Mouse (Mus musculus): ENCODE data around the gene Fam170b. TPM values are rescaled to one million over a fixed set of nuclear protein-coding genes. Genes with fewer than 3 reads are reported as not detected.
A peak's percentile ranks its signal among the peaks of the same experiment; 100 is the strongest.

Gene Fam170b
- polyA plus RNA-seq (2012; rRNA removed) = not detected in 2 replicates

GRCm38 (mm10) chr14:32833847-32834246 lies at the start of gene Fam170b:
Fam170b (plus strand) TSS chr14:32833962.
- DNase-seq (ENCODE audit: extremely low spot score in 1 of 2, low spot score in 1 of 2) = no peak

- no peak for DNase-seq (ENCODE audit: extremely low spot score in 1 of 2, low spot score in 1 of 2)
These were observed 49.5 kb upstream of the Fam170b start for GRCm38 (mm10) chr14:32784130-32784747.

GRCm38 (mm10) chr14:32784748-32785134 lies 49.0 kb upstream of the Fam170b start:
- DNase-seq (ENCODE audit: extremely low spot score in 1 of 2, low spot score in 1 of 2) = no peak

GRCm38 (mm10) chr14:32785556-32786130 lies 48.1 kb upstream of the Fam170b start, which contains the start of gene Tmem273:
Tmem273 (plus strand) TSS chr14:32785963.
- DNase-seq (ENCODE audit: extremely low spot score in 1 of 2, low spot score in 1 of 2) = no peak

- DNase-seq (ENCODE audit: extremely low spot score in 1 of 2, low spot score in 1 of 2) = no peak
These were observed 46.1 kb upstream of the Fam170b start for GRCm38 (mm10) chr14:32787691-32788090.

GRCm38 (mm10) chr14:32796375-32796774 lies 37.4 kb upstream of the Fam170b start:
- DNase-seq (ENCODE audit: extremely low spot score in 1 of 2, low spot score in 1 of 2) = no peak

GRCm38 (mm10) chr14:32797803-32798202 lies 36.0 kb upstream of the Fam170b start:
- no peak for DNase-seq (ENCODE audit: extremely low spot score in 1 of 2, low spot score in 1 of 2)

- DNase-seq (ENCODE audit: extremely low spot score in 1 of 2, low spot score in 1 of 2) = no peak
These were observed 35.4 kb upstream of the Fam170b start for GRCm38 (mm10) chr14:32798355-32798754.

- DNase-seq (ENCODE audit: extremely low spot score in 1 of 2, low spot score in 1 of 2) = no peak
These were observed 33.7 kb upstream of the Fam170b start for GRCm38 (mm10) chr14:32800048-32800447.

- peak in 1 of 2 experiments; percentile 4 for DNase-seq (ENCODE audit: extremely low spot score in 1 of 2, low spot score in 1 of 2)
These were observed 32.6 kb upstream of the Fam170b start for GRCm38 (mm10) chr14:32801016-32801661.

GRCm38 (mm10) chr14:32801662-32802024 lies 32.1 kb upstream of the Fam170b start:
- no peak for DNase-seq (ENCODE audit: extremely low spot score in 1 of 2, low spot score in 1 of 2)

GRCm38 (mm10) chr14:32810111-32810510 lies 23.7 kb upstream of the Fam170b start:
- no peak for DNase-seq (ENCODE audit: extremely low spot score in 1 of 2, low spot score in 1 of 2)

- DNase-seq (ENCODE audit: extremely low spot score in 1 of 2, low spot score in 1 of 2) = no peak
These were observed 21.3 kb upstream of the Fam170b start for GRCm38 (mm10) chr14:32812429-32812828.

GRCm38 (mm10) chr14:32814961-32815360 lies 18.8 kb upstream of the Fam170b start:
- DNase-seq (ENCODE audit: extremely low spot score in 1 of 2, low spot score in 1 of 2) = no peak

GRCm38 (mm10) chr14:32816533-32816932 lies 17.2 kb upstream of the Fam170b start:
- DNase-seq (ENCODE audit: extremely low spot score in 1 of 2, low spot score in 1 of 2) = no peak

- DNase-seq (ENCODE audit: extremely low spot score in 1 of 2, low spot score in 1 of 2) = no peak
These were observed 16.5 kb upstream of the Fam170b start for GRCm38 (mm10) chr14:32817258-32817657.

- DNase-seq (ENCODE audit: extremely low spot score in 1 of 2, low spot score in 1 of 2) = no peak
These were observed 14.5 kb upstream of the Fam170b start for GRCm38 (mm10) chr14:32819297-32819696.

GRCm38 (mm10) chr14:32822812-32823211 lies 10.9 kb upstream of the Fam170b start:
- no peak for DNase-seq (ENCODE audit: extremely low spot score in 1 of 2, low spot score in 1 of 2)

GRCm38 (mm10) chr14:32823861-32824260 lies 9.9 kb upstream of the Fam170b start:
- no peak for DNase-seq (ENCODE audit: extremely low spot score in 1 of 2, low spot score in 1 of 2)

GRCm38 (mm10) chr14:32824267-32825150 lies 9.3 kb upstream of the Fam170b start:
- no peak for DNase-seq (ENCODE audit: extremely low spot score in 1 of 2, low spot score in 1 of 2)

GRCm38 (mm10) chr14:32825426-32826032 lies 8.2 kb upstream of the Fam170b start:
- no peak for DNase-seq (ENCODE audit: extremely low spot score in 1 of 2, low spot score in 1 of 2)
